Mouse (Mus musculus) erythroid progenitor cell, adult 5-6 weeks (primary cell): ENCODE results near the gene Ptprs. TPM values are rescaled to one million over a fixed set of nuclear protein-coding genes. Genes with fewer than 3 reads are reported as not detected.
A peak's percentile ranks its signal among the peaks of the same experiment; 100 is the strongest.
"Not testable (repeated sequence)": the region's sequence is repeated elsewhere in the genome, so short reads cannot be mapped to it uniquely, and the experiment has no call there.

Experiments used
- ATAC-seq: replicated peaks from 2 replicates; pipeline ENCODE4 v1.8.0; 2016; ENCODE audit warnings: moderate number of reproducible peaks, mild to moderate bottlenecking, moderate TSS enrichment, inconsistent platforms; ENCODE audit not compliant: poor library complexity, low FRiP score, severe bottlenecking
- total RNA-seq, 2 experiments: library from RNA; stranded (forward) in 1 of 2; stranded (reverse) in 1 of 2; fragments of 150-400 nt in 1 of 2; fragments of 186-747, 209-891 nt in 1 of 2; gene quantifications; 2 replicates each; pipeline versions ENCODE4 v1.2.3 to v1.2.4; 2015 to 2017; ENCODE audit warnings: low replicate concordance in 2 of 2

Gene Ptprs
- total RNA-seq (2015; ENCODE audit: low replicate concordance) = 7.9 and 10.9 TPM in 2 replicates
- total RNA-seq (2017; ENCODE audit: low replicate concordance) = 2.1 and 4.7 TPM in 2 replicates

DNA sequence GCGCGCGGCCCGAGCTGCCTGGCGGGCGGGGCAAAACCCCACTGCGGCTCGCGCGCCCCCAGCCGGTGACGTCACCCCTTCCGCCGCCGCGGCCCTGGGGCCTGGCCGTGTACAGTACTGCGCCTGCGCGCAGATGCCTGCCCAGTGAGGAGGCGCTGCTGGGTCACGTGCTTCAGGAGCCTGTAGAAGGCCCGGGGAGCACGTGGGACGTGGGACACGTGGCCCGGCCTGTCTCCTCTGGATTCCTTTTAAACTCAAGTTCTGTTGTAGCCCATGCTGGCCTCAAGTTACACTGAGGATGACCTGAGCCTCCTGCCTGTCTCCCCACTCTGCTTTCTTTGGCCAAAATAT is at the start of gene Ptprs:
Ptprs (minus strand) TSS at position 82 of the 351 bp plus-strand sequence.
- ATAC-seq = no peak

DNA sequence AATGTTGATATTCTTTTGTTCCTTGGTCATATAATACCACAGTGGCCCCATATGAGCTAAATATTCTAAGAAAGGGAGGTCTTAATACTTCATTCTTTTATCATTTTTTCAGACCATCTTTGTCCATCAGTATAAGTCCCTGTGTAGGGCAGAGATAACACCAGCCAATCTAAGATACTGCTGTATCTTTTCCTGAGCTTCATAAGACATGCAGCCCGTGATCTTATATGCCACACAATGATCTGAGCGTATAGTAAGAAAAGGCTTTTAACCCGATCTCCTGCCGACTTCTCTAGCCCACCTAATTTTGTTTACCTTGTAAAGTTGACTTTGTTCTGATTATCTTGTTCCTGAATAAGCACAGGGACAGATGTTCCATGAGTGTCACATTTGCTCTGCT is 48.7 kb upstream of the Ptprs start:
- ATAC-seq = no peak

DNA sequence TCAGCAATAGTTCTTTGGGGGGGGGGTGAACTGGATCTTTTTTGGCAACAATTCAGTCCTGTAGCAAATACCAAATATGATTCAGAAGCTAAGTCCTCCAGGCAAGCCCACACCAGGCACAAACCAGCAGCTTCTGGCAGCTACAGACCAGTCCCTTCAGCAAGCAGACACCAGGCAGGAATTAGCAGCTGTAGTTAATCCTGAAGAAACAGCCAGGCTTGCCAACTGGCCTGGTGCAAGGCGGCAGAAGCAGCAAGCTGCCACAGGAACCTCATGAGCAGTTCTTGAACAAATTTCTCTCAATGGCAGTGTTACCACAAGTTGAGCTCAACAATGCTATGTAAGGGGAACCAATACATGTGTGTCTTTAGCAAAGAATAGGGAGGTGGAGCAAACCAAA is 46.5 kb upstream of the Ptprs start:
- ATAC-seq = no peak

DNA sequence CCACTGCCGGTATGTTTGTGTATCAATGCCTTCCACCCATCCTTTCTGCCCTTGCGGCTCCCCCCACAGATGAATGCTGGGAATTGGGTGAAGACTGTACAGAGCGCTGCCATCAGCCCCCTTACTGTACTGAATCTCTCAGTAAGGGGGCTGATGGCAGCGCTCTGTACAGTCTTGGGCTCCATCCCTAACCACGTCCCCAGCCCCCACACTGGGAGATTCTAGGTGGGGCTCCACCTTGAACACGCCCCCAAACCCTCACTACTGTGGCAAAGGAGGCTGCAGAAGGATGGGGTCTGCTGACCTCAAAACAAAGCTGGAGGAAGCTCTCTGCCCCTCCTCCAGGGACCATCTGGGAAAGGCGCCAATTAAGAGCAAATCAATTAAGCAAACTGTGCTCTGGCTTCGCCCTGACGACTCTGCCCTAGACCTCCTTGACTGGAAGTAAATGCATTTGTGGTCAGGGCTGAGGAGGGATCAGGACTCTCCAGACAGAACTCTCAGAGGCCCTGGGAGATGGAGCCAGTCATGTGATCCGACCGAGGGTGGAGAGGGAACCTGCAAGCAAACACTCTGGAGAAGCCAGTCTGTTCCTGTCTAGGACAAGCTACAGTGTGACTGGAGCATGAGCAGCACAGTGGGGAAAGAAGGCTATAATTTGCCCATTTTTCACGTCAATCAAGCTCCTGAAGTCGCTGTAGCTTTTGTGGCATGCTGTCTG is 39.6 kb upstream of the Ptprs start:
- no peak for ATAC-seq

DNA sequence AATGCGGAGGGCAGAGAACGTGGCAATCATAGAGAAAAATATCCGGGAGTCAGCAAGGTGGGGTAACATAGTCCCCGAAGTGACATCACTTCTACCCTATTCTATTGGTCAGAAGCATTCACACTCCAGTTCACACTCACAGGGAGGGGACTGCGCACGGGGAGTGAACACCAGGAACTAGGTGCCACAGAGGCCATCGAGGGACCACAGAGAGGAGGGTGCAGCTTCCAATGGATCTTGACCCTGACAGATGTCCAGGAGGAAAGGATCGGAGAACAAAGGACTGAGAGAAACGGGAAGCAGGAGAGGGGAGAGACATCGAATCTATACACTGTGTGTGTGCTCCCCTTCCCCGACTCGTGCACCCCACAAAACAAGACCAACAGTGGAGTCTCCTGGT is 38.6 kb upstream of the Ptprs start:
- ATAC-seq = no peak

DNA sequence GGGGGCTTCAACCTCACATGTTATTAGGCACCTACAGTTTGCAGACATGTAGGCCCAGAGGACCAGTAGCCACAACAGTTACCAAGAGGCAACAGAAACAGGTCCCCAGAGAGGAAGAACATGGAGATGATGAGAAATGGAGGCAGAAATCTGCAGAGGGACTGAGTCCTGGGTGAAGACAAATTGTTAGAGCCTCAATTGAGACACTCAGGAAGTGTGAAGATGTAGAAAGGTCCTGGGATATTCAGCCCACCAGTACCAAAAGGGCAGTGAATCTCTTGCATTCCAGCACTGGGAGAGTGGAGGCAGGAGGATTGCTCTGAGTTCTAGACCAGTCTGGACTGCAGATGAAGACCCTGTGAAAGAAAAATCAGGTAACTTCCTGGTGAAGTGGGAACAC is 38.0 kb upstream of the Ptprs start:
- ATAC-seq = no peak

DNA sequence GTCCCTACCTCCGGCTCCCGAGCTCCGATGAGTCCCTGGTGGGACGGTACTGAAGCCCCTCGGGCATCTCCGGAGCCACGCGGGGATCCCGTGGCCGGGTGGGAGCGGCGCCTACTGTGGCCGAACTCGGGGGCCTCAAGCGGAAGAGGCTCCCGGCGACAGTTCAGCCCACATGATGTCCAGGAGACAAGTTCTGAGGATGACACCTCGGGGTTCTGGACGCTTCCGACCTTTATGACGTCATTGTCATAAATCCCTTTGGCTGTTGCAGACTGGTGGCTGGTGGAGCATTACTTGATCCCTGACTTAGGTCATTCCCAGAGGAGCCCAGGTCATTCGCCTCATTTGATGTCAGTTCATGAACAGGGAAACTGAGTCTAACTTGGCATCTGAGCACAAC is 36.0 kb upstream of the Ptprs start, which contains the start of gene Znrf4:
Znrf4 (minus strand) TSS at position 122 of the 400 bp plus-strand sequence.
- ATAC-seq = no peak

DNA sequence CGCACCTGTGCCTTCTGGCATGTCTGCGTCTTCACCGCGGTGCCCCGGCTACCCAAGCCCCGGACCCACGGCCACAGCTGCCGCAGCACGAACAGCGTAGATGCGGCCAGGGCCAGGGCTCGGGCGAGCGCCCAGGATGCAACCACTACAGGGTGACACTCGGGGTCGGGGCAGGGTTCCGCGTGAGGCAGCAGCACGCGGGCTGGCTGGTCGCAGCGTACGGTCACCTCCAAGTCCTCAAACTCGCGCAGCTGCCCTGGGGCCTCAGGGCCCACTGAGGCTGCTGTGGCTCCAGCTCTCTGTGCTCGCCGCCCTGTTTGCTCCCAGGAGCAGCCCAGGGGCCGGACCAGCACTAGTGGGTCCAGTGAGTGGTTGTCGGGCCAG is 35.4 kb upstream of the Ptprs start:
- ATAC-seq = no peak

DNA sequence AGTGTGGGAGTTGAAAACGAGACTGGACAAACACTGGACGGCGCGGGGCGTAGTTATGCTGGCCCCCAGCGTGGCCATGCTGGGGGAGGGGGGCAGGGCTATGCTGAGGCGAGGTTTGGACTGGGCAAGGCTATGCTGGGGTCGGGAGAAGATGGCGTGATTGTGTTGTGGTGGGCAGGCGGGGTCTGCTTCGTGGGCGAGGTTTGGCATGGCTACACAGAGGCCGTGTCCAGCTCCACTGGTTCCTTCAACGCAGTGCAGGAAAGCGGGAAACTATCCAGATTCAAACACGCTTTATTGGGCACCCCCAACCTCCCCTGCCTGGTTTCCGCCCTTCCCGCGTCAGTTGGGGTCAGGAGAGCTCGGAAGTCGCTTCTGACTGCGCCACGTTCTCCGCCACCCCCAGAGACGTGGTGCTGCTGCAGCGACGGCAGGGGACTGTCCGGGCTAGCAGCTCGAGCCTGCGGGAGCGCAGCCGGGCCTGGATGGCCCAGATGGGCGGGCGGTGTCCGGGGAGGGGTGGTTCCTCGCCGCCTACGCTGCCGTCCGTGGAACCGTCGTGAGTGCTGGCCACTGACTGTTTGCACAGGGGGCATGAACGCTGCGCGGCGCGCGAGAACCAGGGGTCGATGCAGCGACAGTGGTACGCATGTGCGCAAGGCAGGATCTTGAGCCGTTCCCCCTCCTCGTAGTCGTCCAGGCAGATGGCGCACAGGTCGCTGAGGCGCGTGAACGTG is 34.9 kb upstream of the Ptprs start:
- no peak for ATAC-seq

DNA sequence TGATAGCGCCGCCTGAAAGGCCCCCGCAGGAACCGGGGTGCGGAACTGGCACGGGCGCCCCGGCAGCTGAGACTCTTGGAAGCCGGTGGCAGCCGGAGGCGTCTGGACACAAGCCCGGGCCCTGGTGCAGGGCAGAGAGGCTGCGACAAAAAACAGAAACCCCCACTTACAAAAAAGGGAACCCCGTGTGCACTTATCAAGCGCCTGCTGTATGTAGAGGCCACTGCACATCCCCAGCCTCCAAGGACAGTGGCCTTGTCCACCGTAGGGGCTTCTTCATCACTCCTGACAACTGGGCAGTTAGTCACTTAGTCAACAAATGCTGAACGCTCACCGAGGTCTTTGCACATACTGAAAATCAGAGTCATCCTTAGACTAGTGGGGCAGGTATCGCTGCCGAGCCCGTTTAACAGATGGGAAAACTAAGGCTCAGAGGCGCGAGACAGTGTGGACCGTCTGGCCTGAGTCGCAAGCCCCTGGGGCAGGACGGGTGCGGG is 34.2 kb upstream of the Ptprs start:
- ATAC-seq = no peak

DNA sequence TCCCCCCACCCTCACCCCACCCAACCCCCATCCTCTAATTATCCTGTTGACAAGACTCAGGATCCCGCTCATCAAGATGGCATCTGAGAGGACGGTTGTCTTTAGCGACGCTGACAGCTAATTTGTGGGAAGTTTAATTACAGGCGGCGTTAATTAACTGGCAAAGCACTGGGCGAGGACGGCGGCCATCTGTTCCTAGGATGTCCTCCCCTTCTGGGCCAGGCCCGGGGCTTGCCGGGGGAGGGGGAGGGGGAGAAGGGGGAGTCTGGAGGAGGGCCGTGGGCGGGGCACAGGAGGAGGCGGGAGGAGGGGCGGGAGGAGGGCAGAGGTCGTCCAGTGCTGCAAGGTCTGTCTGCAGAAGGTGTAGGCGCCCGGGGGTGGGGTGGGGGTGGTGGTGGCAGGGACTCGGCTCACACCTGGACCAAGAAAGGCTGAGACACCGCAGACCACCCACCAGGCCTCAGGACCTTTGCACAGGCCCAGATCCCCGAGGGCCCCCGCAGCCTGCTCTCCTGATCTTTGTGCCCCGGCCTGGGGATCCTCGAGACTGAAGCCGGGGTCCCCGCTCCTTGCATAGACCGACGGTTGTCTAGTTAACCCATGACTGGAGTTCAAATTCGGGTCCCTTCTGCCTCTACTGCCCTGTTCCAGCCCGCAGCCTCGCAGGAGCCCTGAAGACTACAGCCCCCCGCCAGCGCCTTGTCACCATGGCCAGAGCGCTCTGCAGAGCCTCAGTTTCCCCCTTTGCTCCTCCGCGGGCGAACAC is 33.6 kb upstream of the Ptprs start:
- no peak for ATAC-seq

DNA sequence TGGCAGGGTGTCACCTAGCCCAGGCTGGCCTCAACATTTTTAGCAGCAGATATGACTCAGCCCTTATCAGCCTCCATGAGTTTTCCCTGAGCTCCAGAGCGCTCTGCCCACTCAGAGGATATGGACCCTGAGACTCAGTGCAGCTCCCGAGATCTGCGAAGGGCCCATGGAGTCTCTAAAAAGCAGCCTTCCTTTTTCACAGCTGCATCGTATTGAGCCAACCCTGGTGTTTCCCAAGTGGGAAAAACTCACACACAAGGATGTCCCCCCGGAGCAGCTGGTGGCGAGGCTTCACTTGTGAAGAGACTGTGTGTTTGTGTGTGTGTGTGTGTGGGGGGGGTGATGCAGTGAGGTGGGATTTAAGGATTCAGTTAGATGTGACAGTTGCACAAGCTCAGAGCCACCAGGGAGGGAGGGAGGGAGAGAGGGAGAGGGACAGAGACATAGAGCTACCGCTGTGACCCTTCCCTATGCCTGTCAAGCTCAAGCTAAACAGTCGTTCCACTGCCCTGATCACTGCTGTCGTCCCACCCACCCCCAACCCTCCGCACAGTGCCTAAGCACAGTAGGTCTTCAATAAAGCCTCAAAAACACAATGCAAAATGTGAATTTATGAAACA is 32.8 kb upstream of the Ptprs start:
- ATAC-seq = no peak

DNA sequence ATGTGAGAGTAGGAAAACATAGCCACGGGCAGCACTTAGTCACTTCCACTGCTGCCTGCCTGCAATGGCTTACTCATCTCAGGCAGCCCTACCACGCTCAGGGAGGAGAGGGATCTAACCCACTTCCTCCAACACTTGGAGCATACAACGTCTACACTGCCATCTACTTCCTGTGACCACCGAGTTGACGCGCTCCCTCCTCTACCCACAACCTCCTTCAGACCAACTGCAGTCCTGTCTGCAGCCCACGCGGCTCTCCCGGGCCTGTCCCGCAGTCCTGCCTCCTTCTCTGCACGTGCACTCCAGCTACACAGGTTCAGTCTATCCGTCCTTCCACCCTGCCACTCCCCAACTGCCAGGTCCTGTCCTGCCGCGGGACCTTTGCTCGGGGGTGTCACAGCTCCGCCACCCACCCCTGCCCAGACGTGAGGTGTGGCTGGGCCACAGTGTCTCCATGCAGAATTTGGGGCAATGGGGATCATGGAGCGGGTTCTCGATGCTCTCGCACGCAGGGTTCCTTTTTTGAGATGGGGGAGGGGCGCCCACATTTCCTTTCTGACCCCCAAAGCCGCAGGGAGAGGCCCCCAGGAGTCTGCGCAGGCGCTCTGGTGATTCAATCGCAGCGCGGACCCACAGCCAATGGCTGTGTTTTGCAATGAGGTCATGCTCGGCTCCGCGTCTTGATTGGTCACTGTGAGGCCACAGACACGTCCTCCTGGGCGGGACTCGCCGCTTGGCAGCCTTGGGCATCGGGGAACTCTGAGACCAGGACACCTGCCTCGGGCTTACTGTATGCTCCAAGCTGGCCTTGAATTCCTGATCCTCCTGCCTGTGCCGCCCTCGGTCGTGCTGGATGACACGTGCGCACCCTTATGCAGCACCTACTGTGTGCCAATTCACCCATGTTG is 31.1 kb upstream of the Ptprs start:
- ATAC-seq = peak; percentile 68

DNA sequence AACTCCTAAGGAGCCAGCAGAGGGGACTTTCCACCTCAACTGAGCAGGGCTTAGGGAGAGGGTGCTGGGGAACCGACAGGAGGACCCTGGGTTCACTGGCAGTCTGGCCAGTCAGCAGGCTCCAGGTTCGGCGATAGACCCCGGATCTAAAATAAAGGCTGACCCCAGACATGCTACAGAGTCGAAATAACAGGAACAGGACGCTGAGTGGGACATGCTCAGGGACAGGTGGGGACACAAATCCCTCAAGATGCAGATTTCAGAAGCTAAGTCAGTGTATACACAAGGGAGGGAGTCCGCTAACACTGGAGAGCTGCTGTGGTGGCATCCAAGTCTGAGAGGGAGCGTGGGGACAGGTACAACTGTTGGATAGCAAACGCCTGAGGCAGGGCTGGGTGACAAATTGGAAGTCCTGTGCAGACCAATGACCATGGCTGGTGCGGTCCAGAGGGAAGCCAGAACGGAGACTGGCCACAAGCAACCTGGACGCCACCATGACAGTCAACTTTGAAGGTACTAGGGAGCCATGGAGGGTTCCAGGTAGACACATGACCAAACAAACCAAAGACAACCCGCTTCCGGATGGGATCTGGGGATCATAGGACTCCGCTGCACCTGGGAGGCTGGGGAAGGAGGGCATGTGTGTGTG is 30.3 kb upstream of the Ptprs start:
- no peak for ATAC-seq

DNA sequence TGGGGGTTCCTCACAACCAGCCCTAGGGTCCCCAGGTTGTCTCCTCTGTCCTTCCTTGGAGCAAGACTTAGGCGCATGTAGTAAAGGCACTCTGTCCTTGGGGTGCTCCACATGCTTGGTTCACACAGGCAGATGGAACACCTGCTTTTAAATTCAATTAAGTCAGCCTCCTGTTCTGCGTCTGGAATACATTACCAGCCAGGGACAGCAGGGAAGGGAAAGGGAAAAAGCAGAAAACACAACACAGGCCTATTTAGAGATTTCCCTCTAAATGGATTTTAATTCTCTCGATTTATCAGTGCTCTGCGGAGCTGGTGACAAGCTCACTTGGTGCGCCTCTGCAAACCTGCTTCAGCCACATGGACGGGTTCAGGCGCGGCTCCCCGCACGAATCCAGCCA is 29.1 kb upstream of the Ptprs start:
- no peak for ATAC-seq

DNA sequence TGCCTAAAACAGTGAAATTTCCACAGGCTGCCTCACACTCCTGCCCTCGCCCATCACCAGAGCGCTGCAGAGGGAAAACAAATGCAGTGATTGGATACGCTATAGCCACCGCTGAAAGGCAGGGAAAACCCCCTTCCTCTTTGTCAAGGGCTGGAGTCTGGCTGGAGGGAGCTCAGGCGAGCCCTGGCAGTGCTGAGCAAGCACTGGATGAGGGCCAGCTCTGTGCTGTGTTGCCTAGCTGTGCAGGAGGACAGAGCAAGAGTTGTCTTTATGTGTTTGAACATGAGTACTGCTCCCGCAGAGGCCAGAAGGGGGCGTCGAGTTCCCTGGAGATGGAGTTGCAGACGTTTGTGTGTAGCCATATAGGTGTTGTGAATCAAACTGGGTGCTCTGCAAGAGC is 26.2 kb upstream of the Ptprs start:
- ATAC-seq = no peak

DNA sequence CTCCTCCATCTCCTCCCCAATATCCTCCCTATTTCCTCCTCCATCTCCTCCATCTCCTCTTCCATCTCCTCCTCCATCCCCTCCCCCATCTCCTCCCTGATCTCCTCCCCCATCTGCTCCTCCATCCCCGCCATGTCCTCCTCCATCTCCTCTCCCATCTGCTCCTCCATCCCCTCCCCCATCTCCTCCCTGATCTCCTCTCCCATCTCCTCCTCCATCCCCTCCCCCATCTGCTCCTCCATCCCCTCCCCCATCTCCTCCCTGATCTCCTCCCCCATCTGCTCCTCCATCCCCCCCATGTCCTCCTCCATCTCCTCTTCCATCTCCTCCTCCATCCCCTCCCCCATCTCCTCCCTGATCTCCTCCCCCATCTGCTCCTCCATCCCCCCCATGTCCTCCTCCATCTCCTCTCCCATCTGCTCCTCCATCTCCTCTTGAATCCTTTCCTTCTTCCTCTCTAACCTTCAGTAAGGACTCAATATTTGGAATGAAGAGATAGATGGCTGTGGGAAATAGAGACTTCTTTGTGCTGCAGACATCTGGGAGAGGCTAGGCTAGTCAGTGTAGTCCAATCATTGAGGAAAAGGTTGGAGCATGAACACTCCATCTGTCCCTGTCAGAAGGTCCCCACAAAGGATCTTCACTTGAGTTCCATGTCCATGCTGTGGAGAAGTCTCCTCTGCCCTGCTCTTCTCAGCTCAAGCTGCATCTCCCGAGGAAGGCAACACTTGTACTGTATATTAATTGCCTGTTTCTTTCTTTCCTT is 25.5 kb upstream of the Ptprs start:
- not testable (repeated sequence) for ATAC-seq

DNA sequence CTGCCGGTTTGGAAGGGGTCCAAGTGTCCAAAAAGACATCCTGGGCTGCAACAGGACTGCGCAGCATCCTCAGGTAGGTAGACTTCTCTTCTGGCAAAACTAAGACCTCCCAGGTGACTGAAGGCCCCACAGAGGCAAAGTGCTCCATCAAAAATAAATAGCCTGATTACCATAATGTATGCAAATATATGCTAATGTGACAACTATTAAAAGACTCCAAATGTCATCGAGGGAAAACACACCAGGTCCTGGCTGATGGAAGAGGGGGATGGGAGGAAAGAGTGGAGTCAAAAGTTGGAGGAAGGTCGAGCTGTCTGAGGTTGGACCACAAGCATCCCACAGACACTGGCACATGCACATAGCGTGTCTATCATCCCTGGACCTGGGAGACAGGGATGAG is 22.9 kb upstream of the Ptprs start:
- no peak for ATAC-seq
